Mouse (Mus musculus) heart, postnatal 0 days (tissue): ENCODE measurements around the gene Xrcc4.

Experiments used
- CTCF ChIP-seq: IDR thresholded peaks from 2 replicates; pipeline ENCODE4 v1.5.1; 2016; ENCODE audit warnings: antibody characterized with exemption, control low read depth, low read depth
- EP300 ChIP-seq: IDR thresholded peaks from 2 replicates; pipeline ENCODE4 v1.6.1; 2016; ENCODE audit warnings: antibody characterized with exemption, low read depth

DNA sequence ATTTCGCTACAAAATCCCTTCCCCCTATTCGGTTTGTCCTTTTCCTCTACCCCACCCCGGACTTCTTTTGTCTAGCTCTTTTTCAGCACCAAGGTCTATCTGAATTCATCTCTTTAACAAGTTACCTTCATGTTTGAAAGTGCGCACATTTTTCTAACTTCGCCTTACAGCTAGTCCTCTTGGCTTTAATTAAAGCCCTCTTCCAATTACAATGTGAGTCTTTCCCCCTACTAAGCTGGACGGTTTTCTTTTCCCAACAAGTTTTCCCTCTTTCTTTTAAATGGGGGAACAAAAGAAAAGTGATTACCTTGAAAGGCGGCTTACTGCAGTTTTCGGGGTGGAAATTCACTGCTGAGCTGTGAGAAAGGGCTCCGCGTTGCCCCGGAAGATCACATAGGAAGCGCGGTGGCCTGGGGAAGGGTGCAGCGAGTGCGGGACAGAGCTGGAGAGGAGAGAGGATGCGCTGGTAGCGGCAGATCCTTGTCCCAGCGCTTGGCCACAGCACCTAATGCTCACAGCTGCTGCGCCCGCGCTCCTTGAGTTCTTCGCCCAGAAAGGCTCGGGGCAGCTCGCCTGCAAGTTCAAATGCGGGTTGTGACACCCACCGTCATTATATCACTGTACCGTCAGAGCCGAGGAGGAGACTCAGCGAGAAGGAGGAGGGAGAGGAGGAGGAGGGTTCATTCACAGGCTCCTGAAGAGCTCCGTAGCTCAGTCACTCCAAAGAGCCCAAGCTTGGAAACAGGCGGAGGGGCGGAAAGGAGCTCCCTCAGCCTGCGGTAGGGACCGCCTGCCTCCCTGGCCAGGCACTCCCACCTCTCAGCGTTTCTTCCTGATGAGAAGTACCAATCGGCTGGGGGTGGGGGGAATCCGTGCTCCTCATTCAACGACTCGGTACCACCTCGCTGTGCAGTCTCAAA is 347.4 kb downstream of the Xrcc4 start, which contains the start of gene Vcan:
- TF ChIP-seq CTCF (no peak), EP300 (no peak)
